Mouse (Mus musculus): ENCODE results near the gene Stam. TPM values are rescaled to one million over a fixed set of nuclear protein-coding genes. Genes with fewer than 3 reads are reported as not detected.

Stam gene
- polyA plus RNA-seq (2015; fragmentation: Nextera tagmentation; extraction: Ambion mirVana): 74.1 and 79.6 TPM in 2 replicates

GRCm38 (mm10) chr2:14073362-14074220 lies at the start of gene Stam:
Stam (plus strand) TSS chr2:14074098.
- H3K4me2 ChIP-seq (ENCODE audit: low read depth, low read length): peak within 1 kb of the TSS; percentile 76
- no peaks in the 10 kb centered on the region for H3K27me3 ChIP-seq (ENCODE audit: control insufficient read depth, insufficient read depth, low read depth, low read length)
- H3K9me3 ChIP-seq (ENCODE audit: control insufficient read depth, low read length): no peaks in the 10 kb centered on the region
- peak within 1 kb of the TSS; percentile 98 for H3K9ac ChIP-seq (ENCODE audit: low read length)
- WGBS: under 1% methylated on average over 41 of the region's 50 CpGs
- no peaks in the 10 kb centered on the region; the same call in 1 of the 2 replicates for H3K36me3 ChIP-seq (ENCODE audit: control insufficient read depth, insufficient read depth, low read length)
- peaks cover 12% of the 10 kb centered on the region for H3K4me1 ChIP-seq (replicated peaks; ENCODE audit: control insufficient read depth, insufficient read depth, low read length)
- peak within 1 kb of the TSS; percentile 99 for H3K27ac ChIP-seq (ENCODE audit: low read length)
- ATAC-seq (ENCODE audit: low read depth): peak; percentile 94
- H3K4me3 ChIP-seq (ENCODE audit: low read length): peak within 1 kb of the TSS; percentile 96

GRCm38 (mm10) chr2:14041249-14041648 lies 32.6 kb upstream of the Stam start:
- WGBS: 100% methylated on average over 2 of the region's 2 CpGs
- Histone ChIP-seq H3K4me1 (replicated peaks; ENCODE audit: control insufficient read depth, insufficient read depth, low read length) (no peaks in the 10 kb centered on the region), H3K4me3 (ENCODE audit: low read length) (no peak overlapping the region), H3K4me2 (ENCODE audit: low read depth, low read length) (no peak overlapping the region), H3K36me3 (ENCODE audit: control insufficient read depth, insufficient read depth, low read length) (no peaks in the 10 kb centered on the region; the same call in 1 of the 2 replicates), H3K27ac (ENCODE audit: low read length) (no peak overlapping the region), H3K27me3 (ENCODE audit: control insufficient read depth, insufficient read depth, low read depth, low read length) (no peaks in the 10 kb centered on the region), H3K9me3 (ENCODE audit: control insufficient read depth, low read length) (no peaks in the 10 kb centered on the region), H3K9ac (ENCODE audit: low read length) (no peak overlapping the region)
- no peak for ATAC-seq (ENCODE audit: low read depth)

- Histone ChIP-seq H3K27ac (ENCODE audit: low read length) (no peak overlapping the region), H3K9me3 (ENCODE audit: control insufficient read depth, low read length) (no peaks in the 10 kb centered on the region), H3K4me1 (replicated peaks; ENCODE audit: control insufficient read depth, insufficient read depth, low read length) (no peaks in the 10 kb centered on the region), H3K36me3 (ENCODE audit: control insufficient read depth, insufficient read depth, low read length) (no peaks in the 10 kb centered on the region; the same call in 1 of the 2 replicates), H3K4me3 (ENCODE audit: low read length) (no peak overlapping the region), H3K4me2 (ENCODE audit: low read depth, low read length) (no peak overlapping the region), H3K9ac (ENCODE audit: low read length) (no peak overlapping the region), H3K27me3 (ENCODE audit: control insufficient read depth, insufficient read depth, low read depth, low read length) (no peaks in the 10 kb centered on the region)
- no peak for ATAC-seq (ENCODE audit: low read depth)
- WGBS: 70% methylated on average over 3 of the region's 3 CpGs
Observed at GRCm38 (mm10) chr2:14043011-14043410, 30.9 kb upstream of the Stam start.

DNA sequence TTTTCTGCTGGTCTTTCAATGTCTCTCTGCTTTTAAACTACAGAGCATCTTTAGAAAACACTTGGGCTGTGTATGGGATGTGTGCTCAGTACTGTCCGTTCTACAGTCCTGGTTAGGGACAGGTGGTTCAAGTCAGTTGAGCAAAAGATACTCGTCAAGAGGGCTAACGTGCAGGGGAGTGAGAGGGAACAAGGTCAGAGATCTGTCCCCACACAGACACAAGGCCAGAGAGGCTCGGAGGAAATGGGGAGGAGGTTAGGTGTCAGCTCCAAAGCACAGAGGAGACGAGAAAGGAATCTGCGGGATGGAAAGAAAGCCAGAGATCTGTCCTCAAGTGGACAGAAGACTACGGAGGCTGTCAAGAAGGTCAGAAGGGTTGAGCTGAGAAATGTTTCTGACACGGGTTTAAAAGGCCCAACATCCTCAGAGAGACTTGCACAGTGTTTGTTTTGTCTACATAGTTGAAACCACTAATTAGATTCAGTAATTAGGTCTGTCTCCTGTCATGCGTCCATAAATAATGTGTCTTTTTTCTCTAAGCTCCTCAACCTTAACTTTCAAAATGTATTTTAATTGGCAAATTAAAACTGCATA lies 30.2 kb upstream of the Stam start:
- ATAC-seq (ENCODE audit: low read depth): no peak
- H3K36me3 ChIP-seq (ENCODE audit: control insufficient read depth, insufficient read depth, low read length): no peaks in the 10 kb centered on the region; the same call in 1 of the 2 replicates
- H3K4me3 ChIP-seq (ENCODE audit: low read length): no peak overlapping the region
- H3K4me2 ChIP-seq (ENCODE audit: low read depth, low read length): no peak overlapping the region
- H3K27ac ChIP-seq (ENCODE audit: low read length): no peak overlapping the region
- no peak overlapping the region for H3K9ac ChIP-seq (ENCODE audit: low read length)
- no peaks in the 10 kb centered on the region for H3K4me1 ChIP-seq (replicated peaks; ENCODE audit: control insufficient read depth, insufficient read depth, low read length)
- 38% methylated on average over 9 of the region's 9 CpGs for WGBS
- H3K27me3 ChIP-seq (ENCODE audit: control insufficient read depth, insufficient read depth, low read depth, low read length): no peaks in the 10 kb centered on the region
- H3K9me3 ChIP-seq (ENCODE audit: control insufficient read depth, low read length): no peaks in the 10 kb centered on the region

- no peaks in the 10 kb centered on the region for H3K9me3 ChIP-seq (ENCODE audit: control insufficient read depth, low read length)
- no peaks in the 10 kb centered on the region for H3K27me3 ChIP-seq (ENCODE audit: control insufficient read depth, insufficient read depth, low read depth, low read length)
- no peaks in the 10 kb centered on the region for H3K36me3 ChIP-seq (ENCODE audit: control insufficient read depth, insufficient read depth, low read length)
- no peak for ATAC-seq (ENCODE audit: low read depth)
- no peak overlapping the region for H3K4me2 ChIP-seq (ENCODE audit: low read depth, low read length)
- no peak overlapping the region for H3K9ac ChIP-seq (ENCODE audit: low read length)
- H3K4me1 ChIP-seq (replicated peaks; ENCODE audit: control insufficient read depth, insufficient read depth, low read length): no peaks in the 10 kb centered on the region
- H3K4me3 ChIP-seq (ENCODE audit: low read length): no peak overlapping the region
- no peak overlapping the region for H3K27ac ChIP-seq (ENCODE audit: low read length)
Observed at GRCm38 (mm10) chr2:14048381-14048780, 25.5 kb upstream of the Stam start.

DNA sequence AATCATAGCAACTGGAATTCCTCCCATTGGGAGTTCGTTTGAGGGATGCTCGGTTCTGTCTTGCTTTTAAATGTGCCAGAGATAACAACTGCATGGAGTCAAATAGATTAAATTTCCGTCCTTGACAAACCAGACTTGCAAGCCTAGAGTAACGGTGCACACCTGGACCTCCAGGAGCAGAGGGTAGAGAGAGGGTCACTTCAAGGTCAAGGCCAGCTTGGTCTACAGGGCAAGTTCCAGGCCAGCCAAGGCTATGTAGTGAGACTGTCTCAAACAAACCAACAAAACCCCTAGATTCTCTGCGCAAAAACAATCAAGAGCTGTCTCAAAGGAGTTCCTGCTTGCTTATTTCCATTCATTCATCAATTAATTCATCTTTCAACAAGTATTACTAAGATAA lies 25.1 kb upstream of the Stam start:
- Histone ChIP-seq H3K27me3 (ENCODE audit: control insufficient read depth, insufficient read depth, low read depth, low read length) (no peaks in the 10 kb centered on the region), H3K4me1 (replicated peaks; ENCODE audit: control insufficient read depth, insufficient read depth, low read length) (no peaks in the 10 kb centered on the region), H3K36me3 (ENCODE audit: control insufficient read depth, insufficient read depth, low read length) (no peaks in the 10 kb centered on the region), H3K4me2 (ENCODE audit: low read depth, low read length) (no peak overlapping the region), H3K9me3 (ENCODE audit: control insufficient read depth, low read length) (no peaks in the 10 kb centered on the region), H3K9ac (ENCODE audit: low read length) (no peak overlapping the region), H3K4me3 (ENCODE audit: low read length) (no peak overlapping the region), H3K27ac (ENCODE audit: low read length) (no peak overlapping the region)
- ATAC-seq (ENCODE audit: low read depth): no peak
- WGBS: 48% methylated on average over 5 of the region's 5 CpGs

- Histone ChIP-seq H3K27ac (ENCODE audit: low read length) (no peak overlapping the region), H3K9ac (ENCODE audit: low read length) (no peak overlapping the region), H3K36me3 (ENCODE audit: control insufficient read depth, insufficient read depth, low read length) (no peaks in the 10 kb centered on the region), H3K4me3 (ENCODE audit: low read length) (no peak overlapping the region), H3K9me3 (ENCODE audit: control insufficient read depth, low read length) (no peaks in the 10 kb centered on the region), H3K4me2 (ENCODE audit: low read depth, low read length) (no peak overlapping the region), H3K27me3 (ENCODE audit: control insufficient read depth, insufficient read depth, low read depth, low read length) (no peaks in the 10 kb centered on the region), H3K4me1 (replicated peaks; ENCODE audit: control insufficient read depth, insufficient read depth, low read length) (peaks cover 3% of the 10 kb centered on the region; the same call in 1 of the 2 replicates)
- ATAC-seq (ENCODE audit: low read depth): no peak
- WGBS: 76% methylated on average over 3 of the region's 3 CpGs
Observed at GRCm38 (mm10) chr2:14053618-14054017, 20.3 kb upstream of the Stam start.

DNA sequence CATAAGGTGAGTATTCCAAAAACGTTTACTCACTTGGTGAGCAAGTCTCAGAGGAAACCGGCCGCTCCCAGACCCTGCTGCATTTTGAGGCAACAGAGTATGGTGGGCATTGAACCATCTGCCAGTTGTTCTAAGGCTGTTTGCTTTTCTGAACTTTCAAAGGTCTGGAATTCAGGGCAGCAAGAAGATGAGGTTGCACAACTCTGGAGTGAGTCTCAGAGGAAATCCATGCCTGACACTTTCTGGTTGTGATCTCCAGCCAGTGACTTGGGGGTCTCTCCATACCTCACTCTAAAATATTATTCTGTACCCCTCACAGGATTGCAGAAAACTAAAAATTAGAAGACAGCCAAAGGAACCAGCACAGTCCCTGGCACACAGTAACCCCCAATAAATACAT lies 19.7 kb upstream of the Stam start:
- WGBS: 62% methylated on average over 3 of the region's 3 CpGs
- no peak for ATAC-seq (ENCODE audit: low read depth)
- Histone ChIP-seq H3K9ac (ENCODE audit: low read length) (no peak overlapping the region), H3K27me3 (ENCODE audit: control insufficient read depth, insufficient read depth, low read depth, low read length) (no peaks in the 10 kb centered on the region), H3K4me3 (ENCODE audit: low read length) (no peak overlapping the region), H3K27ac (ENCODE audit: low read length) (no peak overlapping the region), H3K36me3 (ENCODE audit: control insufficient read depth, insufficient read depth, low read length) (no peaks in the 10 kb centered on the region), H3K4me1 (replicated peaks; ENCODE audit: control insufficient read depth, insufficient read depth, low read length) (peaks cover 3% of the 10 kb centered on the region; the same call in 1 of the 2 replicates), H3K4me2 (ENCODE audit: low read depth, low read length) (no peak overlapping the region; the same call in none of the 2 replicates), H3K9me3 (ENCODE audit: control insufficient read depth, low read length) (no peaks in the 10 kb centered on the region)

- ATAC-seq (ENCODE audit: low read depth): no peak
- Histone ChIP-seq H3K9ac (ENCODE audit: low read length) (peak overlapping the region; percentile 81), H3K27me3 (ENCODE audit: control insufficient read depth, insufficient read depth, low read depth, low read length) (no peaks in the 10 kb centered on the region), H3K36me3 (ENCODE audit: control insufficient read depth, insufficient read depth, low read length) (no peaks in the 10 kb centered on the region), H3K4me1 (replicated peaks; ENCODE audit: control insufficient read depth, insufficient read depth, low read length) (peaks cover 3% of the 10 kb centered on the region; the same call in 1 of the 2 replicates), H3K9me3 (ENCODE audit: control insufficient read depth, low read length) (no peaks in the 10 kb centered on the region), H3K4me3 (ENCODE audit: low read length) (peak overlapping the region; percentile 87), H3K4me2 (ENCODE audit: low read depth, low read length) (peak overlapping the region; percentile 74), H3K27ac (ENCODE audit: low read length) (peak overlapping the region; percentile 90)
- WGBS: 4% methylated on average over 6 of the region's 6 CpGs
Observed at GRCm38 (mm10) chr2:14054716-14055115, 19.2 kb upstream of the Stam start.
